Mouse (Mus musculus): ENCODE data around the gene Myoc. TPM values are rescaled to one million over a fixed set of nuclear protein-coding genes. Genes with fewer than 3 reads are reported as not detected.
A peak's percentile ranks its signal among the peaks of the same experiment; 100 is the strongest.

The Myoc gene
- polyA plus RNA-seq, 1 experiment from 2014 or later = not detected

DNA sequence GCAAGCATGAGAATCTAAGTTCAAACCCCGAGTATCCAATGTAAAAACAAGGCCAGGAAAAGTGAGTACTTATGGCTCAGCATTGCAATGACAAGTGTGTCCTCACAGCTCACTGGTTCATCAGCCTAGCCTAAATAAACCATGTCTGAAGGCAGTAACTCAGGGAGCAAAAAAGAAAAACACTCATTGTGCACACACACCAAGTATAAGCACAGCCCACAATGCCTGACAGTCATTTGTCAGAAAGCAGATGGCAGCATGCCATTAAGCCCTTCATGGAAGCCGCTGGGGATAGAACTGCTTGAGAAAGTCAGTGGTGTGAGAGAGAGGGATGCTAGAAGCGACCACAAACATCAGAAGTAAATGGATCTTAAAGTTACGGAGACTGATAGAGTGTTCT is 37.7 kb upstream of the Myoc start:
- no peak overlapping the region for H3K27ac ChIP-seq (replicated peaks)
- H3K27me3 ChIP-seq (ENCODE audit: control insufficient read depth, insufficient read depth, low read length) = no peaks in the 10 kb centered on the region
- 0 out of 2 replicates have a peak, but pooled peaks cover 4% of the 10 kb centered on the region for H3K36me3 ChIP-seq (ENCODE audit: control insufficient read depth, insufficient read depth, low read length)
- no peak overlapping the region for H3K9ac ChIP-seq (ENCODE audit: low read length)
- H3K4me2 ChIP-seq (replicated peaks; ENCODE audit: low read depth) = no peak overlapping the region
- no peaks in the 10 kb centered on the region for H3K9me3 ChIP-seq (ENCODE audit: control insufficient read depth, low read length)
- 67% methylated on average over 4 of the region's 4 CpGs for WGBS
- DNase-seq (ENCODE audit: low spot score) (no peak), ATAC-seq (ENCODE audit: low FRiP score, low TSS enrichment) (no peak)
- TF ChIP-seq EP300 (optimal IDR thresholded peaks at IDR 0.05) (no peak), CTCF (IDR thresholded peaks at IDR 0.05; ENCODE audit: low read depth) (no peak)
- no peak overlapping the region for H3K4me3 ChIP-seq (ENCODE audit: low read depth, low read length)
- H3K4me1 ChIP-seq (replicated peaks; ENCODE audit: control insufficient read depth, insufficient read depth) = no peaks in the 10 kb centered on the region

DNA sequence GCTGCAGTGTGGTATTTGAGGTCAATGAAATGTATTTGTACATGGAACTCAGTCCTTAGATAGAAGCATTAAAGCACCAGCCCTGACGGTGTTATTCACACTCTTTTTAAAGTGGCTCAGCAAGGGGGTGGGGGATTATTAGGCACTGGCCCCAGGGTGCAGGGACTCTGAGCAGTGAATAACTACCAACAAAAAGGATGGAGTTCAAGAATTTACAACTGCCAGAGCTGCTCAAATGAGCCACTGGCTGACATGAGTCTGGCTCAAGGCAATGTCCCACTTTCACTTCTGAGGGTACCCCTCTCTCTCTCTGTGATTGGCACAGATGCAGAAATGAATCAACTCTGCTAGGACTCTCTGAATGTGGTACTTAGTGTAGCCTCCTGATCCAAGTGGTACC is 30.8 kb upstream of the Myoc start:
- Histone ChIP-seq H3K27ac (replicated peaks) (no peak overlapping the region), H3K9me3 (ENCODE audit: control insufficient read depth, low read length) (no peaks in the 10 kb centered on the region), H3K4me3 (ENCODE audit: low read depth, low read length) (no peak overlapping the region), H3K27me3 (ENCODE audit: control insufficient read depth, insufficient read depth, low read length) (no peaks in the 10 kb centered on the region), H3K4me2 (replicated peaks; ENCODE audit: low read depth) (no peak overlapping the region), H3K9ac (ENCODE audit: low read length) (no peak overlapping the region), H3K36me3 (ENCODE audit: control insufficient read depth, insufficient read depth, low read length) (no peaks in the 10 kb centered on the region), H3K4me1 (replicated peaks; ENCODE audit: control insufficient read depth, insufficient read depth) (no peaks in the 10 kb centered on the region)
- TF ChIP-seq CTCF (IDR thresholded peaks at IDR 0.05; ENCODE audit: low read depth) (no peak), EP300 (optimal IDR thresholded peaks at IDR 0.05) (no peak)
- ATAC-seq (ENCODE audit: low FRiP score, low TSS enrichment) (no peak), DNase-seq (ENCODE audit: low spot score) (no peak)
- WGBS = 22% methylated on average over 1 of the region's 1 CpGs

DNA sequence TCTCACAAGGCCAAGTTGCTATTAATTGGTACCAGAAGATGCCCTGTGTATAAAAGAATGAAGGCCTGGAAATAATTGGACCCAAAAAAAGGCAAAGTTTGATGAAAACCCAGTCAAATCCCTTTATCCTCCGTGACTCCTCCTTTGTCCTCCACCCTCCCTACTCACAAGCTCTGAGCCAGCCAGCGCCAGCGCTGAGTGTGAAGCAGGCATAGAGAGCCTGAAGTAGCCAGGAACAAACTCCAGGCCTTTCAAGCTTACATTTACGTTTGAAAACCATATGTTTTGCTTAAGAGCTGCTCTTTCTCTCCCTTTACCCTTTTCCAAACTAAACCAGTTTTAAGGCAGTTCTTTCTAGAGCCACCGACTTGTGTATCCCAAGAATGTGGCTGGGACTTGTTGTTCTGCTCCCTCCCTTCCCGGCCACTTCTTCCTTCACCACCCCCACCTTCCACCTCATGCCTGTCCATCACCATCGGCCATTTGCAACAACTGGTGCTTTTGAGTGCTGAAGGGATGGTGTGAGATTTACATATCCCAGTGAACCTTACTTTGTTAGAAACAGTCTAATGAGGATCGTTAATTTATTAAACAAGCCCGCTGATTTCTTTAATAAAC is 29.2 kb upstream of the Myoc start:
- WGBS = 38% methylated on average over 9 of the region's 9 CpGs
- no peak for TF ChIP-seq CTCF (IDR thresholded peaks at IDR 0.05; ENCODE audit: low read depth)
- TF ChIP-seq EP300 (optimal IDR thresholded peaks at IDR 0.05) = no peak
- Histone ChIP-seq H3K4me1 (replicated peaks; ENCODE audit: control insufficient read depth, insufficient read depth) (no peaks in the 10 kb centered on the region), H3K27ac (replicated peaks) (no peak overlapping the region), H3K9ac (ENCODE audit: low read length) (no peak overlapping the region), H3K36me3 (ENCODE audit: control insufficient read depth, insufficient read depth, low read length) (no peaks in the 10 kb centered on the region), H3K4me3 (ENCODE audit: low read depth, low read length) (no peak overlapping the region), H3K9me3 (ENCODE audit: control insufficient read depth, low read length) (no peaks in the 10 kb centered on the region), H3K27me3 (ENCODE audit: control insufficient read depth, insufficient read depth, low read length) (no peaks in the 10 kb centered on the region), H3K4me2 (replicated peaks; ENCODE audit: low read depth) (no peak overlapping the region)
- DNase-seq (ENCODE audit: low spot score) (no peak), ATAC-seq (ENCODE audit: low FRiP score, low TSS enrichment) (no peak)

DNA sequence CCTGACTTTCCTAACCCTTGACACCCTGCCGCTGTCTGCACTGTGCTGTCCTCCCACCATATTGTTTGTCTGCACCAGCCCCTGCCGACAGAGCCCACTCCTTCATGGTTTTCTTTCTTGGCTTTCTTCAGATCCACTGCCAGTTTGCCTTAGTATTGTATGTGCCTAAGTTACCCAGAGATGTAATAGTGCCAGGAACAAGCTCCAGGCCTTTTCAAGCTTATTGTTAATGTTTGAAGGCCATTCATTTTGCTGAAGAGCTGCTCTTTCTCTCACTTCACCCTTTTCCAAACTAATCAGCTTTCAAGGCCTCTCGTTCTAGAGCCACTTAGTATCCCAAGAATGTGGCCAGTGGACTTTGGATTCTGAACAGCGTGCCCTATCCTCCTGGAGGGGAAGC is 27.8 kb upstream of the Myoc start:
- 64% methylated on average over 4 of the region's 4 CpGs for WGBS
- TF ChIP-seq EP300 (optimal IDR thresholded peaks at IDR 0.05) (no peak), CTCF (IDR thresholded peaks at IDR 0.05; ENCODE audit: low read depth) (no peak)
- no peak for ATAC-seq (ENCODE audit: low FRiP score, low TSS enrichment)

DNA sequence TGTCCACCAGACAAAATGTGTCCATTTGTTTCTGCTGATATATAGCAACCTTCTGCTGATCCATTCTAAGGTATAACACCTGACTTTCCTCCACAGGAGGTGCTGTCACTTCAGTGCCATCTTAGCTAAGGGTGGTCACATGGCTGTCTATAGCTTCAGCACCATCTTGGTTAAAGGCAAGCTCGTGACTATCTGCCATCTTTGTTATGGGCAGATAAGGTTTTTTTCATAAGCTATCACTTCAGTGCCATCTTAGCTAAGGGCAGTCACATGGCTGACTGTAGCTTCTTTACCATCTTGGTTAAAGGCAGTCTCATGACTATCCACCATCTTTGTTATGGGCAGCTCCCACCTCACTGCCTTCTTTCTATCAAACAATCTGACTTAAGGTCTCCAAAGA is 23.4 kb upstream of the Myoc start:
- Histone ChIP-seq H3K4me1 (replicated peaks; ENCODE audit: control insufficient read depth, insufficient read depth) (no peaks in the 10 kb centered on the region), H3K4me3 (ENCODE audit: low read depth, low read length) (no peak overlapping the region)

More for the DNA sequence above, 27.8 kb upstream of the Myoc start:
- Histone ChIP-seq H3K27ac (replicated peaks) (no peak overlapping the region), H3K27me3 (ENCODE audit: control insufficient read depth, insufficient read depth, low read length) (no peaks in the 10 kb centered on the region), H3K4me3 (ENCODE audit: low read depth, low read length) (no peak overlapping the region), H3K9me3 (ENCODE audit: control insufficient read depth, low read length) (no peaks in the 10 kb centered on the region), H3K9ac (ENCODE audit: low read length) (no peak overlapping the region), H3K4me1 (replicated peaks; ENCODE audit: control insufficient read depth, insufficient read depth) (no peaks in the 10 kb centered on the region), H3K4me2 (replicated peaks; ENCODE audit: low read depth) (no peak overlapping the region), H3K36me3 (ENCODE audit: control insufficient read depth, insufficient read depth, low read length) (no peaks in the 10 kb centered on the region)
- no peak for DNase-seq (ENCODE audit: low spot score)

DNA sequence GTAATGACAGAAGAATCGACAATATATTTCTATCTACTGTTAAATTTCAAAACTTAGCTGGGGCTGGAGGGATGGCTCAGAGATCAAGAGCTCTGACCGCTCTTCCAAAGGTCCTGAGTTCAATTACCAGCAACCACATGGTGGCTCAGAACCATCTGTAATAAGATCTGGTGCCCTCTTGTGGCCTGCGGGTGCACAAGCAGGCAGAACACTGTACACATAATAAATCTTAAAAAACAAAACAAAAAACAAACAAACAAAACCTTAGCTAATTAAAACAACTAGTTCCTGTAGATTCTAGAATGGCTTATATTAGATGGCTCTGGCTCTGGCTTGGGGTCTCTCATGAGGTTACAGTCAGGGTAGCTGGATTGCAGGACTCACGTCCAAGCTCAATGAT is 18.5 kb upstream of the Myoc start:
- DNase-seq (ENCODE audit: low spot score) (no peak), ATAC-seq (ENCODE audit: low FRiP score, low TSS enrichment) (no peak)
- no peaks in the 10 kb centered on the region for H3K36me3 ChIP-seq (ENCODE audit: control insufficient read depth, insufficient read depth, low read length)
- H3K9me3 ChIP-seq (ENCODE audit: control insufficient read depth, low read length) = no peaks in the 10 kb centered on the region
- WGBS = 71% methylated on average over 4 of the region's 4 CpGs
- H3K27ac ChIP-seq (replicated peaks) = no peak overlapping the region
- H3K27me3 ChIP-seq (ENCODE audit: control insufficient read depth, insufficient read depth, low read length) = no peaks in the 10 kb centered on the region
- no peak overlapping the region for H3K9ac ChIP-seq (ENCODE audit: low read length)
- no peaks in the 10 kb centered on the region for H3K4me1 ChIP-seq (replicated peaks; ENCODE audit: control insufficient read depth, insufficient read depth)
- no peak overlapping the region for H3K4me2 ChIP-seq (replicated peaks; ENCODE audit: low read depth)
- no peak overlapping the region for H3K4me3 ChIP-seq (ENCODE audit: low read depth, low read length)
- TF ChIP-seq CTCF (IDR thresholded peaks at IDR 0.05; ENCODE audit: low read depth) (peak; percentile 59), EP300 (optimal IDR thresholded peaks at IDR 0.05) (no peak)

More for the DNA sequence above, 23.4 kb upstream of the Myoc start:
- Histone ChIP-seq H3K4me2 (replicated peaks; ENCODE audit: low read depth) (no peak overlapping the region), H3K36me3 (ENCODE audit: control insufficient read depth, insufficient read depth, low read length) (no peaks in the 10 kb centered on the region), H3K9me3 (ENCODE audit: control insufficient read depth, low read length) (no peaks in the 10 kb centered on the region), H3K9ac (ENCODE audit: low read length) (no peak overlapping the region), H3K27ac (replicated peaks) (no peak overlapping the region), H3K27me3 (ENCODE audit: control insufficient read depth, insufficient read depth, low read length) (no peaks in the 10 kb centered on the region)
- TF ChIP-seq CTCF (IDR thresholded peaks at IDR 0.05; ENCODE audit: low read depth) = no peak
- TF ChIP-seq EP300 (optimal IDR thresholded peaks at IDR 0.05) = no peak
- WGBS = 86% methylated on average over 1 of the region's 1 CpGs
- DNase-seq (ENCODE audit: low spot score) (no peak), ATAC-seq (ENCODE audit: low FRiP score, low TSS enrichment) (0 out of 2 replicates have a peak, but pooled peaks have one; percentile 12)

All from stomach, postnatal 0 days (tissue).